Mouse (Mus musculus) cortical plate, adult 2 months (tissue): ENCODE results near the gene Cfl1.

Source experiments
- CTCF ChIP-seq: fragments of 200-500 bp; IDR thresholded peaks from 2 replicates; pipeline ENCODE4 v1.5.1; 2011; ENCODE audit warnings: mild to moderate bottlenecking, control low read depth, low read length; ENCODE audit not compliant: insufficient read depth; ENCODE audit errors: extremely low read depth
- POLR2A ChIP-seq: fragments of 200-500 bp; IDR thresholded peaks from 2 replicates; pipeline ENCODE4 v1.6.1; 2011; ENCODE audit warnings: mild to moderate bottlenecking, low read length, control low read depth; ENCODE audit not compliant: insufficient read depth; ENCODE audit errors: extremely low read depth

DNA sequence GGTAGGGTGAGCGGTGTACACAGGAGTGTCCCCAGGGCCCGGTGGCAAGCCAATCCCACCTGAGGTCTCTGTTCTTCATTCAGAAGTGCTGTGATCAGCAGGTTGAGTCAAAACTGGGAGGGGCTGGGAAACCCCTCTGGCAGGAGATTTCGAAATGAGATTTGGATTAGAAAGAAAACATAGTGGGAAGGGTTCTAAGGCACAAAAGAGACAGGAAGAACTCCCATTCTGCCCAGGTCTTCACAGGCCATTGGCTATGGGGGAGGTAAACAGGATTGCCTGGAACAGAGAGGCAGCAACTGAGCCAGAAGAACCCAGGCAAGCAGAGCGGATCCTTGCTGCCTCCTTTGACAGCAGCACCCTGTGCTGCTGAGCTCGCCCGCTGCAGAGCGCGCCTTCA, 48.5 kb downstream of the Cfl1 start:
- TF ChIP-seq CTCF (no peak), POLR2A (no peak)
